Mouse (Mus musculus) heart, adult 8-10 months (tissue): Measurements from ENCODE around the gene Gm14214. TPM values are rescaled to one million over a fixed set of nuclear protein-coding genes. Genes with fewer than 3 reads are reported as not detected.
A peak's percentile ranks its signal among the peaks of the same experiment; 100 is the strongest.

Experiments used
- DNase-seq: peaks from one replicate; pipeline ENCODE4 v3.0.0; 2022; ENCODE audit warnings: low spot score
- total RNA-seq, 4 experiments: library from RNA; stranded (reverse); gene quantifications; 2 replicates each; pipeline ENCODE4 v1.2.4; 2022

Gene Gm14214
- total RNA-seq, 4 experiments from 2014 or later = not detected

- no peak for DNase-seq
Measured at GRCm38 (mm10) chr2:154774032-154774431, 4.2 kb upstream of the Gm14214 start.

GRCm38 (mm10) chr2:154771604-154772003 is 1.8 kb upstream of the Gm14214 start:
- no peak for DNase-seq

- no peak for DNase-seq
Measured at GRCm38 (mm10) chr2:154767051-154767450, 2.8 kb downstream of the Gm14214 start.

GRCm38 (mm10) chr2:154765554-154766008 is 4.2 kb downstream of the Gm14214 start:
- peak; percentile 5 for DNase-seq

- no peak for DNase-seq
Measured at GRCm38 (mm10) chr2:154764828-154765497, 4.9 kb downstream of the Gm14214 start.

- no peak for DNase-seq
Measured at GRCm38 (mm10) chr2:154763226-154763625, 6.6 kb downstream of the Gm14214 start.

GRCm38 (mm10) chr2:154758454-154758853 is 11.4 kb downstream of the Gm14214 start:
- no peak for DNase-seq

GRCm38 (mm10) chr2:154757691-154758090 is 12.1 kb downstream of the Gm14214 start:
- DNase-seq = no peak

- no peak for DNase-seq
Measured at GRCm38 (mm10) chr2:154755791-154756190, 14.0 kb downstream of the Gm14214 start.

- no peak for DNase-seq
Measured at GRCm38 (mm10) chr2:154754068-154754560, 15.7 kb downstream of the Gm14214 start.

GRCm38 (mm10) chr2:154751924-154752323 is 17.9 kb downstream of the Gm14214 start:
- DNase-seq = peak; percentile 4

GRCm38 (mm10) chr2:154749046-154750036 is 20.5 kb downstream of the Gm14214 start:
- no peak for DNase-seq

GRCm38 (mm10) chr2:154748383-154748782 is 21.4 kb downstream of the Gm14214 start:
- no peak for DNase-seq

GRCm38 (mm10) chr2:154743915-154744314 is 25.9 kb downstream of the Gm14214 start:
- DNase-seq = no peak

- no peak for DNase-seq
Measured at GRCm38 (mm10) chr2:154742911-154743819, 26.7 kb downstream of the Gm14214 start.

GRCm38 (mm10) chr2:154738621-154739020 is 31.2 kb downstream of the Gm14214 start:
- DNase-seq = no peak

- DNase-seq = no peak
Measured at GRCm38 (mm10) chr2:154735986-154736385, 33.8 kb downstream of the Gm14214 start.

- no peak for DNase-seq
Measured at GRCm38 (mm10) chr2:154735416-154735815, 34.4 kb downstream of the Gm14214 start.

- no peak for DNase-seq
Measured at GRCm38 (mm10) chr2:154734977-154735376, 34.9 kb downstream of the Gm14214 start.

GRCm38 (mm10) chr2:154732503-154733141 is 37.2 kb downstream of the Gm14214 start:
- no peak for DNase-seq

- no peak for DNase-seq
Measured at GRCm38 (mm10) chr2:154731916-154732315, 37.9 kb downstream of the Gm14214 start.
